Mouse (Mus musculus) E14TG2a.4 (cell line): ENCODE measurements around the gene Mettl21e.
"Not testable (repeated sequence)": the region's sequence is repeated elsewhere in the genome, so short reads cannot be mapped to it uniquely, and the experiment has no call there.

Experiments
- H3K27me3 ChIP-seq: 2 replicates; pipeline ENCODE4 v1.6.1; 2014; ENCODE audit warnings: low read length, control low read depth; ENCODE audit not compliant: insufficient read depth
- H3K36me3 ChIP-seq: 2 replicates; pipeline ENCODE4 v1.6.1; 2014; ENCODE audit warnings: low read length, control low read depth; ENCODE audit not compliant: insufficient read depth
- H3K4me1 ChIP-seq: replicated peaks from 2 replicates; pipeline ENCODE4 v1.6.1; 2014; ENCODE audit warnings: low read depth, low read length, control low read depth
- H3K4me3 ChIP-seq: replicated peaks from 2 replicates; pipeline ENCODE4 v1.5.1; 2014; ENCODE audit warnings: mild to moderate bottlenecking, low read length
- H3K9me3 ChIP-seq: 2 replicates; pipeline ENCODE4 v1.6.1; 2014; ENCODE audit warnings: low read length, control low read depth
- CTCF ChIP-seq: conservative IDR thresholded peaks from 2 replicates; pipeline ENCODE4 v1.5.1; 2014; ENCODE audit warnings: low read length
- NANOG ChIP-seq: IDR thresholded peaks from 2 replicates; pipeline ENCODE4 v1.6.1; 2014; ENCODE audit warnings: borderline replicate concordance, low read length, mixed read lengths
- POU5F1 ChIP-seq: IDR thresholded peaks from 2 replicates; pipeline ENCODE4 v1.6.1; 2014; ENCODE audit warnings: low read length, borderline replicate concordance

The Mettl21e gene

GRCm38 (mm10) chr1:44218876-44219275 lies at the start of gene Mettl21e:
Gene Mettl21e, minus strand, starts transcription at chr1:44218961.
- Histone ChIP-seq H3K27me3 (no peaks in the 10 kb centered on the region), H3K4me3 (no peak within 1 kb of the TSS), H3K4me1 (no peaks in the 10 kb centered on the region), H3K36me3 (no peaks in the 10 kb centered on the region), H3K9me3 (no peaks in the 10 kb centered on the region)
- no peak for TF ChIP-seq NANOG
- TF ChIP-seq CTCF: no peak
- no peak for TF ChIP-seq POU5F1

GRCm38 (mm10) chr1:44240440-44240839 lies 21.7 kb upstream of the Mettl21e start:
- H3K4me1 ChIP-seq, H3K36me3 ChIP-seq, H3K9me3 ChIP-seq, H3K4me3 ChIP-seq, H3K27me3 ChIP-seq: not testable (repeated sequence)

- Histone ChIP-seq H3K9me3 (no peaks in the 10 kb centered on the region), H3K36me3 (no peaks in the 10 kb centered on the region), H3K4me1 (no peaks in the 10 kb centered on the region), H3K4me3 (no peak overlapping the region), H3K27me3 (no peaks in the 10 kb centered on the region)
- no peak for TF ChIP-seq CTCF
- no peak for TF ChIP-seq POU5F1
- no peak for TF ChIP-seq NANOG
These were observed 21.2 kb upstream of the Mettl21e start for GRCm38 (mm10) chr1:44239969-44240368.

GRCm38 (mm10) chr1:44237305-44237704 lies 18.5 kb upstream of the Mettl21e start:
- no peaks in the 10 kb centered on the region for H3K36me3 ChIP-seq
- peak; percentile 25 for TF ChIP-seq CTCF
- TF ChIP-seq POU5F1: no peak
- no peaks in the 10 kb centered on the region for H3K27me3 ChIP-seq
- H3K9me3 ChIP-seq: no peaks in the 10 kb centered on the region
- H3K4me3 ChIP-seq: no peak overlapping the region
- H3K4me1 ChIP-seq: no peaks in the 10 kb centered on the region

- no peak overlapping the region for H3K4me3 ChIP-seq
- no peaks in the 10 kb centered on the region for H3K9me3 ChIP-seq
- TF ChIP-seq POU5F1 (no peak), CTCF (no peak), NANOG (no peak)
- no peaks in the 10 kb centered on the region for H3K36me3 ChIP-seq
- no peaks in the 10 kb centered on the region for H3K4me1 ChIP-seq
- no peaks in the 10 kb centered on the region for H3K27me3 ChIP-seq
These were observed 16.6 kb upstream of the Mettl21e start for GRCm38 (mm10) chr1:44235311-44235710.

- H3K4me3 ChIP-seq, H3K4me1 ChIP-seq, H3K36me3 ChIP-seq, H3K27me3 ChIP-seq, H3K9me3 ChIP-seq: not testable (repeated sequence)
These were observed 15.8 kb upstream of the Mettl21e start for GRCm38 (mm10) chr1:44234531-44234930.

GRCm38 (mm10) chr1:44229044-44229443 lies 10.3 kb upstream of the Mettl21e start:
- Histone ChIP-seq H3K9me3 (no peaks in the 10 kb centered on the region), H3K27me3 (no peaks in the 10 kb centered on the region), H3K36me3 (no peaks in the 10 kb centered on the region), H3K4me3 (no peak overlapping the region), H3K4me1 (no peaks in the 10 kb centered on the region)
- TF ChIP-seq NANOG: no peak
- no peak for TF ChIP-seq POU5F1
- peak; percentile 45 for TF ChIP-seq CTCF

- no peak for TF ChIP-seq CTCF
- no peak for TF ChIP-seq NANOG
- Histone ChIP-seq H3K9me3 (no peaks in the 10 kb centered on the region), H3K4me3 (no peak overlapping the region), H3K36me3 (no peaks in the 10 kb centered on the region), H3K4me1 (no peaks in the 10 kb centered on the region), H3K27me3 (no peaks in the 10 kb centered on the region)
These were observed 1.6 kb downstream of the Mettl21e start for GRCm38 (mm10) chr1:44217118-44217517.

GRCm38 (mm10) chr1:44216352-44217116 lies 2.2 kb downstream of the Mettl21e start:
- Histone ChIP-seq H3K27me3 (no peaks in the 10 kb centered on the region), H3K36me3 (no peaks in the 10 kb centered on the region), H3K4me3 (no peak overlapping the region), H3K4me1 (no peaks in the 10 kb centered on the region), H3K9me3 (no peaks in the 10 kb centered on the region)
- TF ChIP-seq NANOG (no peak), CTCF (no peak), POU5F1 (no peak)
